Mouse (Mus musculus): Measurements from ENCODE around the gene Steap2.

The Steap2 gene

DNA sequence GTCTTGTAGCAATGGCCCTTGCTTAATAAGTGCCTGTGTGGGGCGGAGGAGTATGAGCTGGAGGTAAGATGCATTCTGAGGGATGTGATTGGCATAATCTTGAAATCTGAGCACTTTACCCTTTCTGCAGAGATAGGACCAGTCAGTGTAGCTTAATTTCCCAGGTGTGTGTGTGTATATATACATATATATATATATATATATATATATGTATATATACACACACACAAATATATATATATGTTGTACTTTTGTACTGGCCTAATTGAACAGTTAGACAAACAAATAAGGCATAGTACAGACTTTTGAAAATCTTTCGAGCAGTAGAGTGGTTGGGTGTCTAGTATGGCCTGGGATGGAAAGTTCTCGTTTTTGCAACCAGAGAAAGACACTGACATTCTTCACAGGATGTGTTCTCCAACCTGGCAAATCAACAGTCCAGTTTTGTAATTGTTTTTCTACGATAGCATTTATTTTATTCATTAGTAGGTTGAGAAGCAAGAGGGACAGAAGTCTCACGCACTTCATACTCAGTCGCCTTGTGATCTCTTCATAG is 29.9 kb downstream of the Steap2 start:
- DNase-seq (ENCODE audit: low read depth, low spot score), result no peak

DNA sequence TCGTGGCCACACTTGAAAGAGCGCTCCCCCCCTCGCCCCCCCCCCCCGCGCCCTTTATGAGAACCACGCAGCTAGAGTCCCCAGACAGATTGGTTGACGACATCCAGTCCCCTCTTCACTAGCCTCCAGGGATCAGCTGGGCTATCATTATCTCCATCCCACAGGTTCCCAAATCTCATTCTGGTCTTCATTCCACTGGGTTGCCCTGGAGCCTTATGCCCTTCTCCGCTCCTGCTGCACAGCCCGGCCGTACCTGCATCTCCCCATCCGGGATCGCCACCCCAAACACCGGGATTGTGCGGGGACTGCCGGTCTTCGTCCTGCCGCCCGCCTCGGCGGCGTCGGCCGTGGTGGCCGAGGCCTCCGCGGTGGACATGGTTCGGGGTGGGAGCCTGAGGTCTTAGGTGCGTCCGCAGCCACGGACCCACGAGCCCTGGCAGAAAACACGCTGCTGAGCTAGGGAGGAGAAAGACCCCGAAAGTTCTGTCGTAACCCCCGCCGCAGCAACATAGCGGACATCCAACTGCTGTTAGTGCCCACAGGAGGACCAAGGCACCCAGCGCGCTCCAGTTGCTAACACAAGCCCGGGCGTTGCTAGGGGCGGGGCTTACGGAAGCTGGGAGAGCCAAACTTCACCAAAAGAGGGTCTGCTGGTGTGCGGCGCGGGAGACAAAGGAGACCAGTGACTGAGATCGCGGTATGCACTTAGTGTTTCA is 30.6 kb downstream of the Steap2 start, which contains the start of gene Cfap69:
Cfap69 (minus strand) TSS at position 585 of the 716 bp plus-strand sequence.
- no peak for DNase-seq (ENCODE audit: low read depth, low spot score)

DNA sequence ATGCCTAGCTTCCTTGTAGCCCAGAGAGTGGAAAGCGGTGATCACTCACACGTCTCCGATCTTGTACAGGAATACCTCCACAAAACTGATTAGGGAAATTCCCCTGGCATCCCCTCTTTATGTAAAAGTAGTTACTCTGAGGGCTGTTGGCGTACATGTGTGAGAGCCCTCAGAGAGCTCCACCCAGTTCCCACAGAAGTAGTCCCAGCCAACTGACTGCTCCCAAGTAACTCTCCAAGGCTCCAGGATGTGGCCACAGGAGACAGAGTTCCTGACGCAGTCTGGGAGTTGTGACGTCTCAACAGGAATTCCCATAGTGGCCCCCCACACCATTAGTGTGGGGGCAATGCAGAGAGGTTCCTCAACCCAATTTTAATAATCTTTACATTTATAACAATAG is 31.3 kb downstream of the Steap2 start:
- DNase-seq (ENCODE audit: low read depth, low spot score), result no peak

DNA sequence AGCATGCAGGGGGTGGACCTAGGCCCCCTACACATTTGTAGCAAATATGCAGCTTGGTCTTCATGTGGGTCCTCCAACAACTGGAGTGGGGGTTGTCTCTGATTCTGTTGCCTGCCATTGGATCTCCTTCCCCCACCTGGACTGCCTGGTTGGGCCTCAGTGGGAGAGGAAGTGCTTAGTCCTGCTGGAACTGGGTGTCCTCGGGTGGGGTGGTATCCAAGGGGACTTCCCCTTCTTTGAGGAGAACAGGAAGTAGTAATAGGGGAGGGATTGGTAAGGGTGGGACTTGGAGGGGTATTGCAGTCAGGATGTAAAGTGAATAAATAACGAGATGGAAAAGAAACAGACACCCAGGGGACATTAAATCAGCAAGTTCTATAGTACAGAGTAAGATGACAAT is 35.7 kb downstream of the Steap2 start:
- DNase-seq (ENCODE audit: low read depth, low spot score), result no peak

DNA sequence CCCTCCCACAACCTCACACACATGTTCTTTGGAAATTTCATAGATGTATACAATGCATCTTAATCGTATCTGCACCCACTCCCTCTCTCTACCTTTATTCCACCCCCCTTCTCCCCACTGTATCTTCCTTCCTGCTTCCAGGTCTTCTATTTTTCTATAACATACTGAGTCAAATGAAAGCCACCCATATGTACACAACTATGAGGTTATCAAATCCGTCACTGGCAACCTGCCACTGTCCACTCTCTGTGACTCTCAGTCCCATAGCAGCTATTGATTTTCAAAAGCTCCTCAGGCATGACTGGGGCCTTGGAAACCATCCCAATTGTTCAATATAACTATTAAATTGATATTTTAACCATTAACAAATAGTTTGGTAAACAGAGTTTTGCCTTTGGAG is 36.4 kb downstream of the Steap2 start:
- DNase-seq (ENCODE audit: low read depth, low spot score), result no peak

DNA sequence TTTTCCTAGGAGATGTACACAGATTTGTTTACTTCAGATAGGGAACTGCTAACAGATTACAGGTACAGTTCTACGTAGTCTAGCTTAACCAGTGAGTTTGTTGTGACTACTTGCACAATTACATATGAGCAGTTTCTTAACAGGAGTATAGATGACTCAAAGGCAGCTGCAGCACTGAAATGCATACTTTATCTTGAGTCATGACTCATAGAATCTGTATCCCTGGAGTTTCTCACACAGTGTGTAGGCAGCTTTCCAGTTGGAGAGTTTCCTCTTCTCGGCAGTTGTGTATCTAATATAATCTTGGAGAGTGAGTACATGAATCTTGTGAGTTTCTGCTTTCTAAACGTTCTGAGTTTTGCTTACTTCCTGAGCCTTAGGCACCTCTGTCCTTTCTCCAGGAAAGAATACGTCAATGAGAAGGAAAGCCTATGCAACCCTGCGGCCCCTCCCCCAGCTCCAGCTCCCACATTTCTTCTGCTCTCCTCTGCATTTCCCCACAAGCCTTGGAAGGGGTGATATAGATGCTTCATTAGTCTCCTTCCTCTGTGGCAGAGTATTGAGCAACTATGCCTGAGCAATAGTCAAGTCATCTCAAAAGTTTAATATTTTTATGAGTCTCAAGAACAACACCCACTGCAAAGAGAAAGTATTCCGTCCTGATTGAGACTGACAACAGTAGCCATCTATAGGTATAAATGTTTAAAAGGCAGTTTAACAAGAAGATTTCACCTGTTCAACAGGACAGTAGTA is 45.4 kb downstream of the Steap2 start:
- DNase-seq (ENCODE audit: low read depth, low spot score), result no peak

DNA sequence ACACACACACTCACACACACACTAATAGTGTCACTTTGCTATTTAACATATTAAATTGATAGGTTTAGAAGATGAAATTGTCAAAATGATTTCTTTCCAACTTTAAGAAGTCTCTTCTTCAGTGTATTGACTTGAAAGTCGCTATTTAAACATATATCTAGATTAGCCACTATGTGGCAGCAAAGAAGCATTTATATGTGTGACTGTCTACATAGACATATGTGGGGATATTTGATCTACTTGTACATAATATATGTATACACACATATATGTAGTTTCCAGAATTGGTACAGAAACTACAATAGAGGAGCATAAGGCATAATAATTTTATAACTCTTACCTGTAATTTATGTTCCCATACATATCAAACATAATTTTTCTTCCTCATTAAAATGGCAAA is 48.2 kb downstream of the Steap2 start:
- DNase-seq (ENCODE audit: low read depth, low spot score), result no peak

DNA sequence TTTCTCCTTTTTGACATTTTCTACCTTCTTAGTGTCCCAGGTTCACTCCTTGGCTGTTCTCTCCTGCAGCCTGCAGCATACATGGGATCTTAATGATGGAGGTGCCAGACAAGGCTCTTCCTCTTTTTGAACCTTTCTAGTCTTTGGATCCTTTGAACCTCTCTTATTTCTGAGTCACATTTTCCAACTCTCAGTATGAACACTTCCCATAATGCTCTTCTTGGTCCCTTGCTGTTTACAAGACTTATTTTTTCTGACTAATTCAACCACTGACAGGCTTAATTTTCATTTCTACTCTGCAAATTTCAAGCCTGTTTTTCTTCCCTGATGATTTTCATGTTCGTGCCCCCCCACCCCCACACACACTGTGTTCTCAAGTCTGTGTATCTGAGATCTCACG is 55.9 kb downstream of the Steap2 start:
- DNase-seq (ENCODE audit: low read depth, low spot score), result no peak

DNA sequence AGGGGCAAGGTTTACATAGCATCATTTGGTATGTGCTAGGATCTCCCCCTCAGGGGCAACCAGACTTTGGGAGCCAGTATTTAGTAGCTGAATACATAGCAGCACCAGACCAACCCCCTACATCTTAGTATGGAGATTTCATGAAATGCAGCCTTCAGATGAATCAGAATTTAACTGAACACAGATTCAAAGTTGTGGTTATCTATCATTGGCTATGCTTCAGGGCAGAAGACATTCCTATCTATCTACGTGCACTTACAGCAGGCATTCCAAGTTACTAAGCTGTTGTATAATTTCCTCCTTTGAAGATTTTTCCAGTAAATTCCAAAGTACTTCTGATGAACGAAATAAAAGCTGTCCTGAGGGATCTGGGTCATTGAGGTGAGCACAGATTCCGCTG is 68.9 kb downstream of the Steap2 start:
- DNase-seq (ENCODE audit: low read depth, low spot score), result no peak

DNA sequence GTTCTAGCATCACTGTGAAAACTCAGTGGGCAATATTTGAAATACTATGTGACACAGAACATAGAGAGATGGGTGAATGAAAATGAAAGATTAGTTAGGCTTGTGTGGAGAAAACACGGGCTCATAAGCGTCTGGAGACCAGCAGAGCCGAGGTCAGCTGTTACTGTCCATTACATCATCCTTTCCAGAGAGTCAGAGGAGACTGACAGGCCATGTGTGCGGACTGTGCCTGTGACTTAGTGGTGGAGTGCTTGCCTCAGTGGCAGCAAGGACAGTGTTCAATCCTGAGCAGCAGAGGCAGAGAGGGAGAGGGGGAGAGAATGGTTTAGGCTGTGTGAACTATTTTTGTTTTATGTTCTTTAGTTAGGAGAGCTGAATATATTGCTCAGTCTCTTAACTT is 76.0 kb downstream of the Steap2 start:
- no peak for DNase-seq (ENCODE audit: low read depth, low spot score)

All from c-Kit-negative CD71-positive TER-119-positive erythroid progenitor cells, embryonic 14.5 days (primary cell).